Mouse (Mus musculus) testis, adult 2 months (tissue): ENCODE data around the gene Cox19. TPM values are rescaled to one million over a fixed set of nuclear protein-coding genes. Genes with fewer than 3 reads are reported as not detected.

Source experiments
- H3K27ac ChIP-seq: fragments of 200-500 bp; 2 replicates; pipeline ENCODE4 v1.5.1; 2012; ENCODE audit warnings: low read depth, low read length; ENCODE audit not compliant: control insufficient read depth, insufficient read depth
- H3K27me3 ChIP-seq: fragments of 200-500 bp; 2 replicates; pipeline ENCODE4 v1.6.1; 2012; ENCODE audit warnings: mild to moderate bottlenecking, low read length, moderate library complexity; ENCODE audit not compliant: control insufficient read depth, insufficient read depth
- H3K36me3 ChIP-seq: fragments of 200-500 bp; 2 replicates; pipeline ENCODE4 v1.6.1; 2012; ENCODE audit warnings: mild to moderate bottlenecking, low read length; ENCODE audit not compliant: control insufficient read depth, insufficient read depth
- H3K4me1 ChIP-seq: fragments of 200-500 bp; 2 replicates; pipeline ENCODE4 v1.6.1; 2012; ENCODE audit warnings: low read length; ENCODE audit not compliant: control insufficient read depth, insufficient read depth
- H3K4me3 ChIP-seq: fragments of 200-500 bp; 2 replicates; pipeline ENCODE4 v1.5.1; 2012; ENCODE audit warnings: low read depth, mild to moderate bottlenecking, low read length, moderate library complexity, mixed read lengths; ENCODE audit not compliant: control insufficient read depth
- CTCF ChIP-seq: fragments of 200-500 bp; IDR thresholded peaks from 2 replicates; pipeline ENCODE4 v1.5.1; 2012; ENCODE audit warnings: low read depth, mild to moderate bottlenecking, inconsistent platforms, low read length, moderate library complexity; ENCODE audit not compliant: control insufficient read depth, insufficient read depth, insufficient replicate concordance
- POLR2A ChIP-seq: fragments of 200-500 bp; IDR thresholded peaks from 2 replicates; pipeline ENCODE4 v1.6.1; 2012; ENCODE audit warnings: low read depth, mild to moderate bottlenecking, inconsistent platforms, low read length, moderate library complexity; ENCODE audit not compliant: control insufficient read depth
- polyA plus RNA-seq: library from polyadenylated mRNA; depleted of rRNA; stranded (reverse); fragments of >200 nt; gene quantifications from 2 replicates; pipeline ENCODE4 v1.2.3, GENCODE M21; 2012; rRNA removed

Cox19 gene
- polyA plus RNA-seq, 1 experiment = 42.2 TPM

- Histone ChIP-seq H3K27ac (no peak overlapping the region), H3K36me3 (no peaks in the 10 kb centered on the region), H3K4me3 (no peak overlapping the region), H3K27me3 (no peaks in the 10 kb centered on the region), H3K4me1 (peaks cover 5% of the 10 kb centered on the region)
- no peak for TF ChIP-seq CTCF
- TF ChIP-seq POLR2A = no peak
Measured at GRCm38 (mm10) chr5:139287787-139288186, 63.4 kb downstream of the Cox19 start.

DNA sequence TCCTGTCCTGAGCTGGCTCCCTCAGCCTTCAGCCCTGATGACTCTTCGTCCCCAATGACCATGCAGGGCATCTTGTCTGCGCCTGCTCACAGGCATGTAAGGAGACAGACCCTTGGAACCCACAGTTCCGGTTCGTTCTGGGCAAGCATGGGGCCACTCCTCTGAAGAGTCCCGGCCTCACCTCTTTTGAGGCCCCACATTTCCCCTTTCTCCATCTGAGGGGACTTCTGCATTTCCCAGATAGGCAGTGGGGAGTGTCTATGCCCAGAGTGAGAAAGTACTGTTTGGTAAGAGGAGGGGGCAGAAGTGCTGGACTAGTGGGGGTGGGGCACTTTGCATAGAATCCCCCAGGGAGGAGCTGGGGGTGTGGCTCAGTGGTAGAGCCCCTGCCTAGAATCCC is 64.1 kb downstream of the Cox19 start:
- H3K27me3 ChIP-seq = no peaks in the 10 kb centered on the region
- peaks cover 5% of the 10 kb centered on the region for H3K4me1 ChIP-seq
- H3K36me3 ChIP-seq = no peaks in the 10 kb centered on the region
- TF ChIP-seq POLR2A (no peak), CTCF (no peak)
- H3K27ac ChIP-seq = no peak overlapping the region
- H3K4me3 ChIP-seq = no peak overlapping the region

Other genes with a start within 250 kb of the Cox19 start
- gene Prkar1b, start 201.4 kb downstream of the Cox19 start, polyA plus RNA-seq = 5.4 and 6.9 TPM in 2 replicates
- gene Dnaaf5, start 201.2 kb downstream of the Cox19 start, polyA plus RNA-seq = 35.5 and 40.4 TPM in 2 replicates
- 114 and 125 TPM in 2 replicates for gene Sun1, start 150.8 kb downstream of the Cox19 start, polyA plus RNA-seq
- 117 and 150 TPM in 2 replicates for gene Get4, start 99.1 kb downstream of the Cox19 start, polyA plus RNA-seq
- 7.8 and 8.7 TPM in 2 replicates for gene Adap1, start 25.8 kb downstream of the Cox19 start, polyA plus RNA-seq
- gene Cyp2w1, start 1.2 kb upstream of the Cox19 start, polyA plus RNA-seq = 0.07 TPM in 1 of 2 replicates, not detected in the other
- 1.2 TPM in 2 replicates for gene Gpr146, start 26.3 kb upstream of the Cox19 start, polyA plus RNA-seq
- 0.12 TPM in 1 of 2 replicates, not detected in the other for gene C130050O18Rik, start 53.9 kb upstream of the Cox19 start, polyA plus RNA-seq
- 0.27 and 0.43 TPM in 2 replicates for gene Gper1, start 71.7 kb upstream of the Cox19 start, polyA plus RNA-seq
- 14.8 and 14.9 TPM in 2 replicates for gene 3110082I17Rik, start 109.1 kb upstream of the Cox19 start, polyA plus RNA-seq
- 7.8 and 9.0 TPM in 2 replicates for gene Zfand2a, start 133.1 kb upstream of the Cox19 start, polyA plus RNA-seq
- gene Uncx, start 192.1 kb upstream of the Cox19 start, polyA plus RNA-seq = not detected in 2 replicates